Mouse (Mus musculus) lung, postnatal 0 days (tissue): Measurements from ENCODE around the gene Glis1.

Experiments used
- CTCF ChIP-seq: IDR thresholded peaks from 2 replicates; pipeline ENCODE4 v1.5.1; 2016; ENCODE audit warnings: antibody characterized with exemption, mild to moderate bottlenecking
- EP300 ChIP-seq: IDR thresholded peaks from 2 replicates; pipeline ENCODE4 v1.6.1; 2016; ENCODE audit warnings: antibody characterized with exemption, mild to moderate bottlenecking, control low read depth

- TF ChIP-seq CTCF (no peak), EP300 (no peak)
These were observed 241.3 kb downstream of the Glis1 start for GRCm38 (mm10) chr4:107675645-107676044.
